Mouse (Mus musculus) frontal cortex, postnatal 10 days (tissue): ENCODE data around the gene Coa3.

Experiments
- DNase-seq, 2 experiments: peaks; one replicate each; pipeline ENCODE4 v3.0.0; 2022; ENCODE audit warnings: low spot score in 2 of 2, mixed read lengths in 1 of 2

Gene Coa3

DNA sequence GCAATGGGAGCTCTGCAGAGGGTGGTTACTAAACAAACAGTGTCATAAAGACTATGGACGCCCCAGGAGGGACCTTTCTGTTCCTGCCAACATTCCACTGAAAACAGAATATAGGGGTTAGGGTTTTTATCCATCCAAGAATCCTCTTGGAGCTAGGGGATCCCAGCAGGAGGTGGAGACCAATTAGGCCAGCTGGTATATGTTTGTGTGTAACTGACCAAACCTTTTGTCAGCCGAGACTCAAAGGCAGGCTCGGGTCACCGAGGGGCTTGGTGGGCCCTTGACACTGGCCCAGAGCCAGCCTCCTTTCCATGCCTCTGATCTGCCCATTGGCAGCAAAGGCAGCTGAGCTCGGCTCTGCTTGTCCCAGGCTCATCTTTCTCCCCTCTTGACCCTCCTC is 4.0 kb upstream of the Coa3 start:
- DNase-seq: no peak

DNA sequence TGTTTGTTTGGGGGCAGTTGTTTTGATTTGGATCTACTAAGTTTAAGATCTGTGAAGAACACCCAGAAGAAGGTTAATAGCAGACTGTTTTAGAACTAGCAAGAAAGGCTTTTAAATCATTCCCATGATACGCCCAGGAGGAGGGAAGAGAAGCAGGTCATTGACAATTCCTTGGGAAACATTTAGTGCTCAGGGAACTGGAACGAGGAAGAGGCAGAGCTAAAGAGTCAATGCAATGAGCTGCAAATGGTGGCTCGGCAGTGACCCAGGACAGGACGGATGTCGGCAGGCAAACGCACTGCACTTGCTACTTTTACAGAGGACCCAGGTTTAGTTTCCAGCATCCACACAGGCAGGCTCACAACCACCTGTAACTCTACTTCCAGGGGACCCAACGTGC is 1.9 kb upstream of the Coa3 start:
- DNase-seq: no peak

GRCm38 (mm10) chr11:101279193-101279569 is 267 bp upstream of the Coa3 start:
- DNase-seq: no peak

DNA sequence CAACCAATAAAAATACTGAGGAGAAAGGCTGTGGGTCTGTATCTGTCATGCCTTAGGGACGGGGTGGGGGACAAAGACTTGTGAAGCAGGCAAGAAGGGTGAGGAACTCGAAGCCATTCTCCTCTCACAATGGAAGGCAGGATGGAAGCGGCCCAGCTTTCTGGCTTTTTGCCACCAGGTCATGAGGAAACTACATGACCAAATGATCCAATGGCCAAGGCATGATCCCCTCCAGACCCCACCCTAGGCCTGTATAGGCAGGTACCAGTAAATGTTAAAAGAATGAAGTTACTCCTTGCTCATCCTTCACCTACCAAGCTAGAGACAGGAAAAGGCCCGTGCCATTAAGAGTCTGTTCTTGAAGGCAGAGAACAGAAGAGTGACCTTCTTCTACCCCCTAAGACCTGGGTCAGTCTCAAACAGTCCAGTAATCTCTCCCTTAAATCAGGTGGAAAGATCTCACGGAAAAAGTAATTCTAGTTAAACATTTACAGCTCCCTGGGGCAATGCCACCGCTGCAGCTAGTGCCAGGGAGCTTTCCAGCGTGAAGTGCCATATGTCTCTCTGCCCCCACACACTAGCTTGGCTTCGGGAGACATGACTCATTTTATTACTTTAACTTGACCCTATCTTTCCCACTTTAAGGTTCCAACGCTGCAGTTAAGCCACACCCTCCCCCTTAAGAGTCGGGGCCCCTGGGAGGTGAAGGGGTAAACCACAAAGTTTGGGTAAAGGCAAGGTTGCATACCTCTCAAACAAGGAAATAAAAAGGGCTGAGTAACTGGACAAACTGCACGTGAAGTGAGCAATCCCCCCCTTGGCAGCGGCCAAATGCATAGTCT is 1.3 kb downstream of the Coa3 start:
- no peak for DNase-seq

DNA sequence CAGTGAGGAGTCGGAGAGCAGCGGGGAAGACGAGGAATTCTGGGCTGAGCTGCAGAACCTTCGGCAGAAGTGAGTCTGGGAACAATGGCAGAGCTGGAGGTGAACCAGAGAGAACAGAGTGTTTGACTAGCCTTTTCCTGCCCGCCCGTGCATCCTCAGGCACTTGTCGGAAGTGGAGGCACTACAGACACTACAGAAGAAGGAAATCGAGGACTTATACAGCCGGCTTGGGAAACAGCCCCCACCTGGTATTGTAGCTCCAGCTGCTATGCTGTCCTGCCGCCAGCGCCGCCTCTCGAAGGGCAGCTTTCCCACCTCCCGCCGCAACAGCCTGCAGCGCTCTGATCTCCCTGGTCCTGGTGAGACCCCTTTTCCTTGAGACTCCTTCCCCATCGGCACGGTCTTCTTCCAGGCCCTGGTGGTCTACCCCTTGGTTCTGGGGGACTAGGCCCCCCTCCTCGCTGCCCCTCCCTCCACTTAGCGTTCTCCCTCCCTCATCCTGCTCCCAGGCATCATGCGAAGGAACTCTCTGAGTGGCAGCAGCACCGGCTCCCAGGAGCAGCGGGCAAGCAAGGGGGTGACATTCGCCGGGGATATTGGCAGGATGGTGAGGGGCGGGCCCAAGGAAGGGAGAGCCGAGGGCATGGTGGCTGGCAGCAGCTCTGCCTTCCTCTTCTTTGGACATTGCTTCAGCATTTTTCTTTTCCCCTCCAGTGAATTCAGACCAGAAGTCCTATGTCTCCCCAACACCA is 2.4 kb downstream of the Coa3 start:
- no peak for DNase-seq

DNA sequence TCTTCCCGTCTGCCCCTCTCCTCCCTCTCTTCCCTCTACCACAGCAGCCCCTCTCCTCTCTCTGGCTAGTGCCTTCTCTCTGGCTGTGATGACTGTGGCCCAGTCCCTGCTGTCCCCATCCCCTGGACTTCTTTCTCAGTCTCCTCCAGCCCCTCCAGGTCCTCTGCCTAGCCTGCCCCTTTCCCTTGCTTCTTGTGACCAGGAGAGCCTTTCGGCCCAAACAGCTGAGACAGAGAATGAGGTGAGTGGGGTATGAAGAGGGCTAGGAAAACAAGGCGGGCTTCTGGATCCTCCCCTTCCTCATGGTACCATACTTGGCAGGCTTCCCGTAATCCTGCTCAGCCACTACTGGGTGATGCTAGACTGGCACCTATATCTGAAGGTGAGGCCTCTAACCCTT is 3.6 kb downstream of the Coa3 start:
- no peak for DNase-seq

DNA sequence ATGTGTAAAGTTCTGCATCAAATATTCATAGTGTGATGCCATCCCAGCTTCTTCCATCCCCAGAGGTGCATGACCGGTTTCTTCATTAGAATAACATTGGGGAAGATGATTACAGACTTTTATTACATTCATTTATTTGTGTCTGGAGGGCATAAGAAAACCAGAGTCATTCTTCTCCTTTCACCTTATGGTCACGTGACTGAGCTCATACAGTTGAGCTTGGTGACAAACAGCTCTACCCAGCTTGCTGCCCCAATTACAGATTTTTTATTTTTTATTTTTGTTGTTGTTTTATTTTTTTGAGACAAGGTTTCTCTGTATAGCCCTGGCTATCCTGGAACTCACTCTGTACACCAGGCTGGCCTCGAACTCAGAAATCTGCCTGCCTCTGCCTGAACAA is 6.5 kb downstream of the Coa3 start:
- no peak for DNase-seq

DNA sequence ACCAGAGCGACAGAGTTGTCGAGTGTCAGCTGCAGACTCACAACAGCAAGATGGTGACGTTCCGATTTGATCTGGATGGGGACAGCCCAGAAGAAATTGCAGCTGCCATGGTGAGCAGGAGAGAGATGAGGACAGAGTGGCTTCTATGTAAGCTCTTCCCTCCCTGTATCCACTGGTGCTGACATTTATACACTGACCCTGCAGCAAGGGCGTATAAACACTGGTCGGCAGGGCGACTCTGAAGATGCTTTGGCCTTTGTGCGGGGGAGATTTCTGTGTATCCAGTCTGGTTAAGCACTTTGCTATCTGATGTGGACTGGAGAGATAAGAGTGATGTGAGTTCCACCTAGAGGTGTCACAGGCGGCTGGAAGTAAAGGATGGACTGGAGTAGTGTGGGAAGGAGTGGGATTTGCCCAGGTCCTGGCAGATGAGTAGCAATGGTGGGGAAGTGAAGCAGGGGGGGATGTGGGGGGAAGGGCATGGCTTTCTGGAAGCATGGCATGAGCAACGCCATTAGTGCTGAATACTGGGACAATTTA is 9.3 kb downstream of the Coa3 start:
- DNase-seq: no peak

DNA sequence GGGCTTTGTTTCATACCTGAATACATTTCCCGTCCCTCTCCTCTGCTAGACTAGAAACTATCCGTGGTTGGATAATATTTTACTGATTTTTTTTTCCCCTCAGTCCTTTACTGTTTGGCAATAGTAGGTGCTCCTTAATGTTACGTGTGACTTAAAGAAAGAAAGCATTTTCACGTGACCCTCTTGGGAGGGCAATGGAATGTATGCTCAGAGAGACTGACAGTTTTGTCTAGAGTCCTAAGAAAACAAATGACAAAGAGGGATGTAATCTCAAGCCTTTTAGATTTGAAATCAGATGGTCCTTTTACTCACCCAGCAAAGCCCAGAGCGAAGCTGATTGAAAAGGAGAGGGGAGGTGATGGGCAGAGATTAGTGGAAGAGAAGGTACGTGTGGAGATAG is 13.0 kb downstream of the Coa3 start:
- DNase-seq: no peak

GRCm38 (mm10) chr11:101264954-101265471 is 13.9 kb downstream of the Coa3 start:
- DNase-seq: no peak

- no peak for DNase-seq
These were observed 15.0 kb downstream of the Coa3 start for GRCm38 (mm10) chr11:101263989-101264280.

DNA sequence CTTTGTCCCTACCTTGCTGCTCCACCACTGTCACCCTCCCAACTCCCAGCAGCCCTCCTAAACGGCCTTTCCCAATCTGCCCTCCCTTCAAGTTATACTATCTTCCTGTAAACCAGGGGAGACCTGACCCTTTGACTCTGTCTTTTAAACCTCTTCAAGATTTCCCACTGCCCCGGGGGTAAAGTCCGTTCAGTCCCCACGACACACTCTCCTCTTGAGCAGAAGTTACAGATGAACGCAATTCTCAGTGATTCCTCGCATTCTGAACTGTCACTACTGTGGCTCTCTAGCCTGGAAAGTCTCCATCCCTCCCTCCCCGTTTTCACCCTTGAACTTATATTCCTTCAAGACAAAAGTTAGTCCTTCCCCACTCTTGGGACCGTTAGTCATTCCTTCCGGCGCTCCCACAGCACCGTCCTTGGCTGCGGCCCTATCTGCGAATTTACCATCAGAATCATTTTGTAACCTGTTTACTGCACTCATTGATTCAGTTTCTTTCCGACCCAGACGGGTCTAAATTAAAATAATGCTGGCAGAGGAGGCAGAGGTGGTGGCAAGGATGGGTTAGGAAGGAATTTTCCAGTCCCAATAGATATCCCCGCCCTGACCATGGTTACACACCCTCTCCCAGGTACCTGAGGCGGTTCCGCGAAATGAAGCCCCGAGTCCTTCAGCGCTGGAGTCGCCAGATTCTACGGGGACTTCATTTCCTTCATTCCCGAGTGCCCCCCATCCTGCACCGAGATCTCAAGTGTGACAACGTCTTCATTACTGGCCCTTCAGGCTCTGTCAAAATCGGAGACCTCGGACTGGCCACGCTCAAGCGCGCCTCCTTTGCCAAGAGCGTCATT is 15.6 kb downstream of the Coa3 start:
- DNase-seq: no peak

DNA sequence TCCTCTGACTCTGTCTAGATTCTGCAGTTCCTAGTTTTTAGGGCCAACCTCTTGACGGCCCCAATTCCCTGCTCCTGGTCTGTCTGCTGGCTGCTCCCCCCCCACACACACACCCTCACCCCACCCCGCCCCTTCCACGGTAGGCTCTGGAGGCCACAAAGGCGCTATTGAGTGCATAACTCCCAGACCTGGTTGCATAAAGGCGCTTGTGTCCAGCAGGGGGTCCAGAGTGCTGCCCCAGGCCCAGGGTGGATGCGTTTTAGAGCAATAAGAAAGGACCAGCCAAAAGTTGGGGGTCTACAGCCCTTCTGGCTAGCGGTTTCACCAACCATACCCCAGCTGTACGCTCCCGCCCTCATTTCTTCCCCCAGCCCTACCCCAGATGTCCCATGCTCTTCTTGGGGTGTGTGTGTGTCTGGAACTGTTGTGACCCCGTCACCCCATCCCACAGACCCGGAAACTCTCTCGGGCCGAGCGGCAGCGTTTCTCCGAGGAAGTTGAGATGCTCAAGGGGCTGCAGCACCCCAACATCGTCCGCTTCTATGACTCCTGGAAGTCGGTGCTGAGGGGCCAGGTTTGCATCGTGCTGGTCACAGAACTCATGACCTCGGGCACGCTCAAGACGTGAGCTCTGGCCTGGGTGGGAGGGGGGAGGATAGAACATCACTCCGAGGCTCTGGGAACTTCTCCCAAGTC is 16.5 kb downstream of the Coa3 start:
- DNase-seq: no peak

- DNase-seq: no peak
These were observed 18.0 kb downstream of the Coa3 start for GRCm38 (mm10) chr11:101260826-101261380.

DNA sequence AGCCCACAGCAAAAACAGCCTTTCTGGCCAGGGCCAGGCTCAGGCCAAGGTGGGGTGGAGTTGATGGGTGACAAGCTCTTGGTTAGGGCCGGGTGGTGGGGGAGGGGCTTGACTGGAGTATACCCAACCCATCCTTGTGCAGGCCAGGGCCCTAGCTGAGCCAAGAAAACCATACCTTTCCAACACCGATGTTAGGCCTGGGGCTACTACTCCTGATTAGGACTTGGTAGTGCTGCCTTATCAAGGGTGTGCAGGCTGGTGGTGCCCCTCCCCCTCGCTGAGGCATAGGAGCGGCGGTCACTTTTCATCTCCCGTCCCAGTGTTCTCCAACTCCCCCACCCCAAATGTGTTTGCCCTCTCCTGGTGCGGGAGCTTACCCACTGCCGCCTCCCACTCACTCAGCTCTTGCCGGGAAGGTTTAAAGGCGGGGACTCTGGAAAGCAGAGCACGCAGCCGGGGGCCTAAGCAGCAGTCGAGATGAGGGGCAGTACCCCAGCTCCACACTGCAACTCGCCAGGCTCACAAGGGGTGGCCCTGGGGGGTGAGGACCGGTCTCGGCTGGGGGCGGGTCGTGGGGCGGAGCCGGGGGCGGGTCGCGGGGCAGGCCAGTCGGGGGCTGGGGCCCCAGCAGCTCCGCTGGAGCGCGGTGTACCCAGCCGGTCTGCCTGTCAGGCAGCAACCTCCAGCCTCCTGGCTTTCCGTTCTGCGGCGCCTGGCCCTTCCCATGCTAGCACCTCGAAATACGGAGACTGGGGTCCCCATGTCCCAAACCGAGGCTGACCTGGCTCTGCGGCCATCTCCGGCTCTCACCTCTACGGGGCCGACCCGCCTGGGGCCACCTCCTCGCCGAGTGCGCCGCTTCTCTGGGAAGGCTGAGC is 18.7 kb downstream of the Coa3 start, which contains the start of gene Wnk4:
TSS of gene Wnk4 (plus strand) at position 620 of the 878 bp plus-strand sequence.
- DNase-seq: no peak

- DNase-seq: peak in 1 of 2 experiments; percentile 74
These were observed 19.6 kb downstream of the Coa3 start for GRCm38 (mm10) chr11:101259261-101259712.

GRCm38 (mm10) chr11:101255826-101256775 is 22.8 kb downstream of the Coa3 start:
- no peak for DNase-seq

DNA sequence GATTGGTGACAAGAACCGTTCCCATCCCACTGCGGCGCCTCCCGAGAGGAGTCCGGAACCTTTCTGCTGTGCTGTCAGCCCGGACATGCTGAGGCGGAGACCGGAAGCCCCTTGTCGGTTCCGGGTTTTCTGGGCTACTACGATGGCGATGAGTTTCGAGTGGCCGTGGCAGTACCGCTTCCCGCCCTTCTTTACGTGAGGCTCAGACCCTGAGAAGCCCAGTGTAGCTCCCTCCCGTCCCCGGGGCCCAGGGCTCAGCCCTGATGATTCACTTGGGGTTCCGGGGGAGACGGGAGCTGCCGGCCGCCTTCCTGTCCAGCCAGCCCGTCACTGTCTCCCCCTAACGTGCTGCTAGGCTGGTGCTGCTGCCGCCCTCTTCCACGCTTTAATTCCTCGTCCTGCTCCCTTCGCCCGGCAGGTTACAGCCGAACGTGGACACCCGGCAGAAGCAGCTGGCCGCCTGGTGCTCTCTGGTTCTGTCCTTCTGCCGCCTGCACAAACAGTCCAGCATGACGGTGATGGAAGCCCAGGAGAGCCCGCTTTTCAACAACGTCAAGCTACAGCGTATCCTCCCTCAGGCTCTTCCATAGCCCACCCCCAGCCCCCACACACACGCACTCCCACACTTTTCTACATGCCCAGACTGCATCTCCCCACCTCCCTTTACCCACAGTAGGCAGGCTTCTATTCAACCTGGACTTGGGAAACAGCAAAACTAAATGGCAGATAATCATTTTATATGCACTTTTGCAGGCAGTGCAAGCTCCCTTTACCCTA is 25.1 kb downstream of the Coa3 start, which contains the start of gene Vps25:
TSS of gene Vps25 (plus strand) at position 95 of the 777 bp plus-strand sequence.
- DNase-seq: peak; percentile 69 to 79
